Mouse (Mus musculus) c-Kit-positive CD71-negative TER-119-negative erythroid progenitor cells, embryonic 14.5 days (primary cell): Measurements from ENCODE around the gene Ncor1.
A peak's percentile ranks its signal among the peaks of the same experiment; 100 is the strongest.
"Not testable (repeated sequence)": the region's sequence is repeated elsewhere in the genome, so short reads cannot be mapped to it uniquely, and the experiment has no call there.

ENCODE experiments used
- DNase-seq: peaks from one replicate; pipeline ENCODE4 v3.0.0-alpha.2; 2013; ENCODE audit warnings: low read depth

Gene Ncor1

DNA sequence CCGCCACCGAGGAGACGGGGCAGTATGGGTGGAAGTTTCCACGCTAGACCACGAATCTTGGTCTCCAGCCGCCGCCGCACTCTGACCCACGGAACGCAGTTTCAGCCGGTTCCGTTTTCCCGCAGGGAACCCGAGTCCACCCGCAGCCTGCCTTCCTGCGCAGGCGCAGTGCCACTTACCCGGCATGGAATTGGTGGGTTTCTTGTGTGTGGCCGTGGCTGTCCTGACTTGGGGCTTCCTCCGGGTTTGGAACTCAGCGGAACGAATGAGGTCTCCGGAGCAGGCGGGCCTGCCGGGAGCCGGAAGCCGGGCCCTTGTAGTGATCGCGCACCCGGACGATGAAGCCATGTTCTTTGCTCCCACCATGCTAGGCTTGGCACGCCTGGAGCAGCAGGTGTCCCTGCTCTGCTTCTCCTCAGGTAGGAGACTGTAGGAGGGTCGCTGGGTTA lies at the start of gene Ncor1, which contains the start of gene Pigl:
Gene Ncor1, minus strand, starts transcription at position 266 of the 449 bp plus-strand sequence.
Gene Pigl, plus strand, starts transcription at position 185 of the 449 bp plus-strand sequence.
- peak; percentile 80 for DNase-seq

DNA sequence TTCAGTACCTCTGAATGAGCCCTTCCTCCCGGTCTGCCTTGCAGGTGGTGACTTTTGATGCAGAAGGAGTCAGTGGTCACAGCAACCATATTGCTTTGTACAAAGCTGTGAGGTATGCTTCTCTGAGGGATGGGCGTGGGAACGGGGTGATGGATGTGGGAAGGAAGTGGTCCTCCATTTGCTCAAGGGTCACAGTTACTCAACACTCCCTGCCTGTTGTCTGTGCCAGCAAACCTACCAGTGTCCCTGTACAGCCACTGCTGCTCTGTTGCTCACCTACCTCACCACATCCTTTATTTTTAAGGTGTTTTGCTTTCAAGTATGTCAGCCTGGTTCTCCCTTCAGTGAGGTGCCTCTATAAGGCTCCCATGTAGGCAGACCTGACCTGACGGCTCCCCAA lies 49.3 kb upstream of the Ncor1 start:
- no peak for DNase-seq

DNA sequence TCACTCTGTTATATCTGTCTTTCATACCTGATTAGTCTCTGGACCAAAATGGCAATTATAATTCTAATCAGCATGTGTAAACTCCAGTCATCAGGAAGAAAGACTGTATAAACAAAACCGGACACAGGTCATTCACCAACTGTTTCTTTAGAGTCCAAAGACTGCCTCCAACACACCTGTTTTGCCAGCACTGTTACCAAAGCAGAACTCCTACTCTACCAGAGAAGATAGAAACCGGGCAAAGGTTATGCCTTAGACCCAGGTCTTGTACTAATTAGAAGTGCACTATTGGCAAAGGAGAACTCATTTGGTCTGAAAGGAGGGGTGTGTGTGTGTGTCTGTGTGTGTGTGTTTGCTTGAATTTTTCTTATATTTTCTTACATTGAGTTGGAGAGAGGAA lies 42.2 kb upstream of the Ncor1 start:
- no peak for DNase-seq

DNA sequence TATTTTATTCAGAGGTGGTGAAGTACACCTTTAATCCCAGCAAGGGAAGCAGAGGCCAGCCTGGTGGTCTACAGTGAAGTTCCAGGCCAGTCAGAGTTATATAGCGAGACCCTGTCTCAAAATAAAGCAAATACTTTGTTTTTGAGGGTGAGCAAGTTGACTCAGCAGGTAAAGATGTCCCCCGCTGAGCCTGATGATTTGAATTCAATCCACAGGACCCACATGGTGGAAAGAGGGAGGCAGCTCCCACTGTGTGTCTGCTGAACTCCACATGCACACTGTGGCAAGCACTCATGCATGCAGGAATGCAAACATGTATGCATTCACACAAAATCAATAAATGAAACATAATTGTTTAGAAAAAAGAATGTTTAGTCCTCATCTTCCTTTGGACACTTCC lies 40.5 kb upstream of the Ncor1 start:
- DNase-seq, result no peak

DNA sequence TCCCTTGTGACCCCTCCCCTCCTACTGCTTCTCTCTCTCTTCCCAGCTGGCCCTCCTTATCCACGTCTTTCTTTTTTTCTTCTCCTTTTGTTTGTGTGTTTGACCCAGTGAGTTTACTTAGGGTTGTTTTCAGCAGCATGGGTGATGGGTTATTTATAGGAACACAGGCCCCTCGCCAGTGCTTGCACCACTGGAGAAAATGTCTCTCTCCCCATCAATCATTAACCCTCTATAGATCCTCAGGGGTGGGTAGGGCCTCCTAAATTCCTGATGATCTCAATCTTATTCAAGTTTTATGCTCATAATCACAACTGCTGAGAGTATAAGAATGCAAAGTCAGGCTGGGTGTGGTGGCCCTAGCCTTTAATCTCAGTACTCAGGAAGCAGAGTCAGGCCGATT lies 38.8 kb upstream of the Ncor1 start:
- DNase-seq, result no peak

DNA sequence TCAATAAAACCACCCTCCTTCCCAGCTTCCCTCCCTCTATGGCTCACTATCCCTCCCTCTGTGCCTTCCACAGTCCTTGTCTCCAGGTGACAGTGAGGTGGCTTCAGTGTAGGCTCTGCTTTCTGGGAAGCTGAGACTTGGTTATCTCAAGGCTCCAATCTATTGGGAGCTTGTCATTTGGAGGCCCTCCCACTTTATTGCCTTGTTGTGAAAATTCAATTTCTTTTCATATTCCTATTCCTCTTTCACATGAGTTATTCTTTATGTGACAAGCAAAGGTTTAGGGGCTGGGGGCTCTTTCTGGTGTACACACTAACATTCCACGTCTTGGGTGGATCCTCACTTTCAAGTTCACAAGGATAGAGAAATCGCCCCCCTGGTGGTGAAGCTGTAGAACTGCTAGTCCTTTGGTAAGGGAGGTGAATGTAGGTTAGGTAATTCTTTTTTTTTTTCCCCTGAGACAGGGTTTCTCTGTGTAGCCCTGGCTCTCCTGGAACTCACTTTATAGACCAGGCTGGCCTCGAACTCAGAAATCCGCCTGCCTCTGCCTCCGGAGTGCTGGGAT lies 37.9 kb upstream of the Ncor1 start:
- DNase-seq, result no peak

DNA sequence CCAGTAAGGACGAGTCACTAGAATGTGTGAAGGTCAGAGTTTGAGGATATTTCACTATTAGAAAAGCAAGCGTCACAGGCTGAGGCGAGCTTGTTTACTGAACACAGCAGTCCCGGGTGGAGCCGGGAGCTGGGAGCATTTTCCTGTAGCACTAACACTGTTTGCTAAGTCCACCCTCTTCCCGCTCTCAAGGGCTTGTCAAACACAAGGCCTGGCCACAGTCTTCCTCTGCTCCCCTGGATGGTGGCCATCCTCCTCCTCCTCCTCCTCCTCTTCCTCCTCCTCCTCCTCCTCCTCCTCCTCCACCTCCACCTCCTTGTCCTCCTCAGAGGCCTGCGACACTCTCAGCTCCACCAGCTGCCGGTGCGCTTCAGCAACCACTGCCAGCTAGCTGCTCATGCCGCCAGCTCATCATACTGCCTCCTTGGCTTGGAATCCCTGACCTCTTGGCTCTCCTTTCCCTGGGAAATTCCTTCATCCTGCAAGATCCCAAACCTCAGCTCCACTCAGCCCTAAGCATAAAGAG lies 37.0 kb upstream of the Ncor1 start:
- DNase-seq, result no peak

DNA sequence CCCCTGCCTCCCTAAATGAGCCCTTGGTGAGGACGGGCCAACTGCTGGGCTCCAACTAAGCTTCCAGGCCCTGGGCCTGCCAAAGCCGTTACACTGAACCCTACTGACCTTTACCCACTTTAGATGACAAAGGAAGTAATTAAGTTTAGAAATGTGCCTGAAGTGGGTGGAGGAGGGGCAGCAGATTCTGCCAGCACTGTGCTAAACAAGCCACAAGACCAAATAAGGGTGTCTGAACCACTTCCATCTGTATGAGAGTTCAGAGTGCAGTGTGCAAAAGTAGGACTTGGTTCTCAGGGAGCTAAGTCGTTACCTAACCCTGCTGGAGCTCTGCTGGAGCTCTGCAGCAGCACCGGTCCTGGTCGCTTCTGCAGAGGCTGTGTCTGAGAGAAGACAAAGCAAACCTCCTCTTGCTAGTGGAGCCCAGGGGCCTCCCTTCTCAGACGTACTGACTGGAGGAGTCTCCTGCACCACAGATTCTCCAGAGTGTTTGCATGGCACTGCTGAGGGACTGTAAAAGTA lies 36.5 kb upstream of the Ncor1 start:
- DNase-seq, result no peak

DNA sequence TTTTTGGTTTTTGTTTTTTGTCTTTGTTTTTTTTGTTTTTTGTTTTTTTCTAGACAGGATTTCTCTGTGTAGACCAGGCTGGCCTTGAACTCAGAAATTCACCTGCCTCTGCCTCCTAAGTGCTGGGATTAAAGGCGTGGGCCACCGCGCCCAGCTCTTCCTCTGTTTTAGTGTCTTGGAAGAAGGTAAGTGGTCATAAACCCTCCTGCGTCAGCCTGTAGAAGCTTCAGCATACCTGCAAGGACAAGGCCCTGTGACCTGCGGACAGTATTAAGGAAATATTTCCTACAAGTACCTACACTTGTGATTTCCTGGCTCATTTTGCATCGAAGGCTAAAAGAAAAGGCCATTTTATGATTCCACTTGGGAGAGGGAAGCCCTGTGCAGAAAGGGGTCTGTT lies 35.4 kb upstream of the Ncor1 start:
- no peak for DNase-seq

DNA sequence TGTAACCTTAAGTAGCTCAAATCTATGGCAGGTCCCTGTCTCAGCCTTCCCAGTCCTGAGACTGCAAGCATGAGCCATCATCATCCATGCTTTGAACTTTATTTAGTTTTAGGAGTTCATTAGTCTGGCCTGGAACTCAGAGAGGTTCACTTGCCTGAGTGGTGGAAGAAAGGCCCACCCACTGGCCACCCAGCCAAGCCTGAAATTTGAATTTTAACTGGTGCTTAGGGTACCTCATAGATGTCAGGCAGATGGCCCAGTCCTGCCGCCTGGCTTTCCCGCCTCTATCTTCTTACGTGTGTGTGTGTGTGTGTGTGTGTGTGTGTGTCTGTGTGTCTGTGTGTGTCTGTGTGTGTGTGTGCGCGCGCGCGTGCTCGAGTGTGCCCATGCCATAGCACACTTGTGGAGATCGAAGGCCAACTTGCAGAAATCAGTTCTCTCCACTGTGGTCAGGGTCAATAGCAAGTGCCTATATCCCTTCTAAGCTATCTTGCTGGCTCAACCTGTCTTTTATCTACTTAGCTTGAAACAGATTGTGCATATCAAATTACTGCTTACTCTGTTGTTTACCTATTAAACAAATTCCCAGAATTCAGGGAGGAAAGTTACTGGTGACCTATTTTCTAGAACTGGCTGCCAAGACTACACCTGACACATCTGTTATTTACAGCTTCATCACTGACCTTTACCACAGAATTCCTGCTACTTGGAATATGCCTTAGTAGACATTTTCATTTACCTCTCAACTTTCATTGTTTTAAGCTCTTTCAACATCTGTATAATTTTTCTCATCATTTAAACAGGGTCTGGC lies 29.4 kb upstream of the Ncor1 start:
- no peak for DNase-seq

DNA sequence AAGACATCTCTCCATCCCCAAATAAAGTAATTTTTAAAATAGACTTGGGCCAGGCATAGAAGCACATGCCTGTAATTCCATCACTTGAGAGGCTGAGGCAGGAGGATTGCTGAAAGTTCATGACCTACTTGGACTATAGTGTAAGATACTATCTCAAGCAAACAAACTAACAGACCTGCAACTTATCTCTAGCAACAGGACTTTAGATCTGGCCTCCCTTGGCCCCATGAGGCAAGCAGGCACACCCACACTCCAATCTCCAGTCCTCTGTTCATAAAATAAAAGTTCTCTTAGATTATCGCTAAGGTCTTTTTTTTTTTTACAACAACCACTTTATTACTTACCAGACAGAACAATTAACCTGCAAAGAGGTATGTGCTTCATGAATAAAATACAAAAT lies 28.6 kb upstream of the Ncor1 start:
- DNase-seq, result no peak

DNA sequence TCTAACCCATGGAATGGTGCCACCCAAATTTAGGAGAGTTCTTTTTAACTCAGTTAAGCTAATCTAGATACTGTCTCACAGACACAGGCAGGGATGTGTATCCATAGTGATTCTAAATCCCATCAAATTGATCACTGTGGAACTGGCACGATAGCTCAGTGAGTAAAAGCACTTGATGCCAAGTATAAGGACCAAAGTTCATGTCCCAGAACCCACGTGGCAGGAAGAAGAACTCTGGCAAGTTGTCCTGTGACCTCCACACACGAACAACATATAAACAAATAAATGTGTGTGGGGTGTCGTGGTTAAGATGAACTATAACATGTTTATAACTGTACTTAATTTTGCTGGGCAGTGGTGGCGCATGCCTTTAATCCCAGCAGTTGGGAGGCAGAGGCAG lies 21.2 kb upstream of the Ncor1 start:
- no peak for DNase-seq

DNA sequence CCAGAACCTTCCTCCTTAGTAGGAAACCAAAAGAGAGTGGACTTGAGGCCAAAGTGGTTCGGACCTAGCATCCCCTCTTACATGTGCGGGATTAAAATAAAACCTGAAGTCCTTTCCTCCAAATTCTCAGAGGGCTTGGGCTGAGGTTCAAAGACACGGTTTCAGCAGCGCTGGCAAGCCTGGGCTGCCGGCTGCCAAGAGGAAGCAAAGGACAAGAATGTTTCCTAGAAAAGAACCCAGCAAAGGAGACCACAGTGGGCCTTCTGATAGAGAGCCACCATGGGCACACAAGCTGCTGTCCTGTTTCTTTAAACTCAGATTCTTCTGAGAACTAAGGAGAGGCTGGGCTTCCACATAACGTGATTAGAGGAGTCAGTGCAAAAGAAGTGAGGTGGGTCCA lies 20.6 kb upstream of the Ncor1 start:
- DNase-seq, result no peak

DNA sequence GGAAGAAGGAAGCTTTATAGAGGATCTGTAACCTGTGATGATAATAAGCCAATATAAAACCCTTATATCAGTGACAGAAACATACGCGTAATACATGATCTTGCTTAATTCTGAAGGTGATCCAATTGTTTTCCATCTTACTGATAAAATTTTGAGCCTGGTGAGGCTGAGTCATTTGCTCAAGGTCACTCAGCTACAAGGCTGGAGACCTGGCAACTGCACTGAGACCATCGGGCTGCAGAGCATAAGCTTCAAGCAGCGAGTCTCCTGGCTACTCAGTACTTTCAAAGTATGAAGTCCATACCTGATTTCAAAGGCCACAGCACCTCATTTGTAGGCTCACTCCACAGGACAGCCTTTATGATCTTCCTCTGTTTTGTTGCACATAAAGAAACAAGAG lies 17.8 kb upstream of the Ncor1 start:
- DNase-seq, result no peak

DNA sequence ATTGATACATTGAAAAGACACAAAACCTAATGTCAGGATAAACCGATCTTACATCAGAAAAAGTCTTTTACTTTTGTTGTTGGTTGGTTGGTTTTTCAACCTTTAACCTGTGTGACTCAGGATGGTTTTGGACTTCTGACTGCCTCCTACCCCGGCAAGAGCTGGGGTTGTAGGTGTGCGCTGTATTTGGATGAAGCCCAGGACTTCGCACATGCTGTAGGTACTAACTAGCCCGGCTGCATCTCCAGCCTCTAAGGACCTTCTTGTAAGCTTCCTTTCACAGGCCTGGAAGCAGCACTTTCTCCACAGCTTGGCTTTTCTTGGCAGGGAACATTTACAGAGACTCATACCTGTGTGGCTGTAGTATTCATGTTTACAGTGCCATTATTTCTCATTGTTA lies 15.2 kb upstream of the Ncor1 start:
- no peak for DNase-seq

DNA sequence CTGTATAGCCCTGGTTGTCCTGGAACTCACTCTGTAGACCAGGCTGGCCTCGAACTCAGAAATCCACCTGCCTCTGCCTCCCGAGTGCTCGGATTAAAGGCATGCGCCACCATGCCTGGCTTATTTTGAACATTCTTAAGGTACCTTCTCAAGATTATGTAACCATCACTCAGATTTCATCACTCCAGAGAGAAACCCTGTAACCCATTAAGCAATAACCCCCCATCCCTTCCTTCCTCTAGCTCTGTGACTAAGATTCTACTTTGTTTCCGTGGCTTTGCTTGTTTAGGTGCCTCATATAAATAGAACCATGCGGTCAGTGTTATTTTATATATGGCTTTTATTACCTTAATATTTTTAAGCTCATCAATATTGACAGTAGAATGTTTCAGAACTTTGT lies 12.1 kb upstream of the Ncor1 start:
- DNase-seq, result no peak

DNA sequence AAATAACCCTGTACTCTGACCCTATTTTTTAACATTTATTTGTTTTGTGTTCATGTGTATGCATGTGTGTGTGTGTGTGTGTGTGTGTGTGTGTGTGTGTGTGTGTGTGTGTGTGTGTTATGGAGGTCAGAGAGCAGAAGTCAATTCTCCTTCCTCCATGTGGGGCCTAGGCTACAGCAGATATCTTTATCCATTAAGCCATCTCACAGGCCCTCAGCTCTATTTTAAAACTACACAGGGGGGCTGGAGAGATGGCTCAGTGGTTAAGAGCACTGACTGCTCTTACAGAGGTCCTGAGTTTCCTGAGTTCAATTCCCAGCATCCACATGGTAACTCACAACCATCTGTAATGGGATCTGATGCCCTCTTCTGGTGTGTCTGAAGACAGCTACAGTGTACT lies 8.9 kb upstream of the Ncor1 start:
- not testable (repeated sequence) for DNase-seq

DNA sequence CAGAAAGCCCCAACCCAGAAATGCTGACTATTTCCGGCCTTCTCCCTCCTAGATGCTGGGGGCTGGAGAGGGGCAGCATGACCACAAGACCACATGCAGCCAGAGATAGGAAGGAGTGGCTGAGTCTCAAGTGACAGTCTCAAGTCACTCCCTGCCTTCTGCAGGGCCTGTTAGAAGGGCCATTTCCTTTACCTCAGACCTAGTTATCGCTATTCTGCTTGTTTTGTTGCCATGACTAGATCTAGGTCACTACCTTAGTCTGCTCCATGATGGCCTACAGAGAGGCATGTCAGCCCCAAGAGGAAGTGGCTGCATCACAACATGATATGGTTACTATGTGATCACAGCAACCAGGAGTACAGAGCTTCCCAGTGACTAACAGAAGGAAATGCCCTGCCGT lies 8.2 kb upstream of the Ncor1 start:
- no peak for DNase-seq

DNA sequence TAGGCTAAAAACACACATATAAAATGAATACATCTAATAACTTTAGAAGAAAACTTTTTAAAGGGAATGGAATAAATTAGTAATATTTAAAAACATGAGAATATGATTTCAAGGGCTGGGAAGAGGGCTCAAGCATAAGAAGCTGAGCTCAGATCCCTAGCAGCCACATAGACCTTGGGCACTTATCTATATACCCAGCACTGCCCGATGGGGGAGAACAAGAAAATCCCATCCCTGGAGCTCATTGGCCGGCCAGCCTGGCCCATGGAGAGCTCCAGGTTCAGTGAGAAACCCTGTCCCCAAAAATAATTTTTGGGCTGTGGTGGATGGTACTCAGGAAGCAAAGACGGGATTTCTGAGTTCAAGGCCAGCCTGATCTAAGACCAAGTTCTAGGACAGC lies 7.5 kb upstream of the Ncor1 start:
- DNase-seq, result no peak

DNA sequence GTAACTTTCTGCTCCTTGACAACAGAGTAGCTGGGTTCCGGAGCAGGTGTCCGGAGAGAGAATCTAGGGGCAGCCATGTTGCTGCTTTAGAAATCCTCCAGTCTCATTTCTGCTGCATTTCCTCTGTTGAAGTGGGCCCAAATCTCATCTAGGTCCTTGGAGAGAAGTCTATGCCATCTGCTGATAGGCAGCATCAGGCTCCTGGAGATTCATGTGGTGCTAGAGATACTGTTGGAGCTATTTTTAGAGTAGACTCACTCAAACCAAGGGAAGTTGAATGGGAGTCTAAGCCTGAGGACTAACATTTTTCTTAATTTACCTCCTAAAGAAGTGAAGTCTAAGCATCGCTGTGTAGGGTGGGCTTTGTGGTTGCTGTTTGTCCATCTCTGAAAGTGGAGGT lies 6.4 kb upstream of the Ncor1 start:
- no peak for DNase-seq

DNA sequence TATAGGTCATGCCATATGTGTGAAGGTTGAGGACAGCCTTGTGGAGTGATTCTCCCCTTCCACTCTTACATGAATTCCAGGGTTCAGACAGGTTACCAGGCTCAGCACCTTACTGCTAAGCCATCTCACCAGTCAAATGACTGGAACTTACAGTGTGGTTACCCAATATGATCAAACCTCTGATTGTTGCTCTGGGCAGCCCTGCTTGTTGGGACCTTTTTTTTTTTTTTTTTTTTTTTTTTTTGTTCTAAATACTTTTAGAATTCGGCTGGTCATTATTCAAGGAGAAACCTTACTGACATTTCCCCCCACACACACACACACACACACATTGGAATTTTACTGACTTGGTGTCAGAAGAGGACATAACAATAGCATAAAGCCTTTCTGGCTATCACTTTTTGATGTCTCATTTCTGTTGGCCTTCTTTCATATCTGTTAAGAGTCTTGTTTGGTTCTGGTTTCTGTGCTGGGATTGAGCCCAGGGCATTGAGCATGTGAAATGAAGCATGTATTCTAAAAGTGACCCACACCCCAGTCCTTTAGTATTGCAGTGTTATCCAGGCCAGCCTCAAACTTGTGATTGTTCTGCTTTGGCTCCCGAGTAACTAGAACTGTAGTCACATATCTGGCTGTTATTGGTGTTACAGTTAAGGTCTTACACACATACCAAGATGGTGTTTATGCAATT lies 5.0 kb upstream of the Ncor1 start:
- DNase-seq, result no peak

DNA sequence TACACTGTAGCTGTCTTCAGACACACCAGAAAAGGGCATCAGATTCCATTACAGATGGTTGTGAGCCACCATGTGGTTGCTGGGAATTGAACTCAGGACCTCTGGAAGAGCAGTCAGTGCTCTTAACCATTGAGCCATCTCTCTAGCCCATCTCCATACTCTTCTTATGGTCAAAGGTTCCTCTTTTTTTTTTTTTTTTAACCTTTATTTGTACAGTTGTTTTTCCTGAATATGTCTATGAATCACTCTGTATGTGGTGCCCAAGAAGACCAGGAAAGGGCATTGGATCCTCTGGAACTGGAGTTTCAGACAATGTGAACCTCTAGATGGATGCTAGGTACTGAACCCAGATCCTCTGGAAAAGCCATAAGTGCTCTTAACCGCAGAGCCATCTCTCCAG lies 4.2 kb upstream of the Ncor1 start:
- not testable (repeated sequence) for DNase-seq

DNA sequence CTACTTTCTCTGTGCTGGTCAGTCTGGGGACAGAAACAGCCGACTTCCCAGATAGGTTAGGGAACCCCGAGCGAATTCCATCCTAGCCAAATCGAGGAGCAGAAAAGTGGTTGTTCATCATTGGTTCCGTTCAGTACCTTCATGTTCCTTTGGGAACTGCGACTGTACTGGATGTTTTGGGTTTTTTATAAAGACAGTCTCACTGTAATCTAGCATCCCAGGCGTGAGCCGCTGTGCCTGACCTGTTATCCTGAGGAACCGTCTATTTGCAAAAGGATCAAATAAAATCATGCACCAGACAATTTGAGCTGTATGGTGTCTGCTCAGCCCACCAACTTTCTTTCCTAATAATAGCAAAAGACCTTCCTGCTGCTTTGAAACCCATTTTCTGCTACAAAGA lies 439 bp upstream of the Ncor1 start:
- DNase-seq, result no peak
